Mouse (Mus musculus): ENCODE results near the gene Pcsk2.

The Pcsk2 gene

GRCm38 (mm10) chr2:143644374-143644773, 98.4 kb downstream of the Pcsk2 start:
- no peak for DNase-seq (ENCODE audit: low read depth)

GRCm38 (mm10) chr2:143646001-143646400, 100.0 kb downstream of the Pcsk2 start:
- no peak for DNase-seq (ENCODE audit: low read depth)

GRCm38 (mm10) chr2:143654621-143655020, 108.7 kb downstream of the Pcsk2 start:
- DNase-seq (ENCODE audit: low read depth) = no peak

- no peak for DNase-seq (ENCODE audit: low read depth)
Observed at GRCm38 (mm10) chr2:143656968-143657367, 111.0 kb downstream of the Pcsk2 start.

- DNase-seq (ENCODE audit: low read depth) = no peak
Observed at GRCm38 (mm10) chr2:143666785-143667184, 120.8 kb downstream of the Pcsk2 start.

GRCm38 (mm10) chr2:143677869-143678268, 131.9 kb downstream of the Pcsk2 start:
- DNase-seq (ENCODE audit: low read depth) = no peak

GRCm38 (mm10) chr2:143679513-143679912, 133.6 kb downstream of the Pcsk2 start:
- no peak for DNase-seq (ENCODE audit: low read depth)

GRCm38 (mm10) chr2:143681873-143682555, 136.1 kb downstream of the Pcsk2 start:
- DNase-seq (ENCODE audit: low read depth) = no peak

- DNase-seq (ENCODE audit: low read depth) = no peak
Observed at GRCm38 (mm10) chr2:143683513-143683912, 137.6 kb downstream of the Pcsk2 start.

GRCm38 (mm10) chr2:143691244-143691643, 145.3 kb downstream of the Pcsk2 start:
- no peak for DNase-seq (ENCODE audit: low read depth)

- DNase-seq (ENCODE audit: low read depth) = no peak
Observed at GRCm38 (mm10) chr2:143696026-143696557, 150.1 kb downstream of the Pcsk2 start.

- DNase-seq (ENCODE audit: low read depth) = no peak
Observed at GRCm38 (mm10) chr2:143696704-143697103, 150.7 kb downstream of the Pcsk2 start.

GRCm38 (mm10) chr2:143701141-143701540, 155.2 kb downstream of the Pcsk2 start:
- no peak for DNase-seq (ENCODE audit: low read depth)

- no peak for DNase-seq (ENCODE audit: low read depth)
Observed at GRCm38 (mm10) chr2:143702931-143703344, 157.0 kb downstream of the Pcsk2 start.

- DNase-seq (ENCODE audit: low read depth) = no peak
Observed at GRCm38 (mm10) chr2:143708205-143708604, 162.2 kb downstream of the Pcsk2 start.

GRCm38 (mm10) chr2:143709249-143709648, 163.3 kb downstream of the Pcsk2 start:
- DNase-seq (ENCODE audit: low read depth) = no peak

GRCm38 (mm10) chr2:143709979-143710378, 164.0 kb downstream of the Pcsk2 start:
- no peak for DNase-seq (ENCODE audit: low read depth)

GRCm38 (mm10) chr2:143711886-143712285, 165.9 kb downstream of the Pcsk2 start:
- DNase-seq (ENCODE audit: low read depth) = no peak

- DNase-seq (ENCODE audit: low read depth) = no peak
Observed at GRCm38 (mm10) chr2:143712901-143713300, 166.9 kb downstream of the Pcsk2 start.

- no peak for DNase-seq (ENCODE audit: low read depth)
Observed at GRCm38 (mm10) chr2:143713902-143714301, 167.9 kb downstream of the Pcsk2 start.

GRCm38 (mm10) chr2:143715110-143715509, 169.2 kb downstream of the Pcsk2 start:
- DNase-seq (ENCODE audit: low read depth) = no peak

- DNase-seq (ENCODE audit: low read depth) = no peak
Observed at GRCm38 (mm10) chr2:143723231-143723630, 177.3 kb downstream of the Pcsk2 start.

- DNase-seq (ENCODE audit: low read depth) = no peak
Observed at GRCm38 (mm10) chr2:143724101-143724500, 178.1 kb downstream of the Pcsk2 start.

- DNase-seq (ENCODE audit: low read depth) = no peak
Observed at GRCm38 (mm10) chr2:143724720-143725119, 178.8 kb downstream of the Pcsk2 start.
